Mouse (Mus musculus) lung, postnatal 0 days (tissue): ENCODE measurements around the gene Spred2. TPM values are rescaled to one million over a fixed set of nuclear protein-coding genes. Genes with fewer than 3 reads are reported as not detected.
A peak's percentile ranks its signal among the peaks of the same experiment; 100 is the strongest.

Source experiments
- ATAC-seq: fragments of 200-750 bp; cut with Nextera tagmentation; 2 replicates; pipeline ENCODE4 v1.8.0; 2017; ENCODE audit warnings: moderate library complexity
- DNase-seq: peaks from one replicate; pipeline ENCODE4 v3.0.0-alpha.2; 2016; ENCODE audit warnings: low spot score
- H3K27ac ChIP-seq: fragments of 300-500 bp; sonication (generic); 2 replicates; pipeline ENCODE4 v1.5.1; 2014; ENCODE audit warnings: antibody characterized with exemption, mild to moderate bottlenecking, low read length, mixed read lengths
- H3K27me3 ChIP-seq: fragments of 300-500 bp; sonication (generic); replicated peaks from 2 replicates; pipeline ENCODE4 v1.6.1; 2014; ENCODE audit warnings: low read length, mixed read lengths; ENCODE audit not compliant: insufficient read depth
- H3K36me3 ChIP-seq: fragments of 300-500 bp; sonication (generic); 2 replicates; pipeline ENCODE4 v1.6.1; 2014; ENCODE audit warnings: low read length, mixed read lengths; ENCODE audit not compliant: insufficient read depth
- H3K4me1 ChIP-seq: fragments of 300-500 bp; sonication (generic); 2 replicates; pipeline ENCODE4 v1.6.1; 2014; ENCODE audit warnings: antibody characterized with exemption, low read depth, low read length, mixed read lengths; ENCODE audit not compliant: insufficient read depth
- H3K4me2 ChIP-seq: fragments of 300-500 bp; sonication (generic); replicated peaks from 2 replicates; pipeline ENCODE4 v1.6.1; 2014; ENCODE audit warnings: low read depth, mild to moderate bottlenecking, low read length, moderate library complexity, mixed read lengths
- H3K4me3 ChIP-seq: fragments of 300-500 bp; sonication (generic); 2 replicates; pipeline ENCODE4 v1.5.1; 2014; ENCODE audit warnings: low read depth, low read length
- H3K9ac ChIP-seq: fragments of 300-500 bp; sonication (generic); replicated peaks from 2 replicates; pipeline ENCODE4 v1.6.1; 2014; ENCODE audit warnings: low read depth, mild to moderate bottlenecking
- H3K9me3 ChIP-seq: fragments of 300-500 bp; sonication (generic); 2 replicates; pipeline ENCODE4 v1.6.1; 2016; ENCODE audit warnings: low read length, mixed read lengths
- CTCF ChIP-seq: IDR thresholded peaks from 2 replicates; pipeline ENCODE4 v1.5.1; 2016; ENCODE audit warnings: antibody characterized with exemption, mild to moderate bottlenecking
- EP300 ChIP-seq: IDR thresholded peaks from 2 replicates; pipeline ENCODE4 v1.6.1; 2016; ENCODE audit warnings: antibody characterized with exemption, mild to moderate bottlenecking, control low read depth
- WGBS: fragments of 180-500 bp; shearing (Covaris S2); extraction: QIAGEN DNeasy Blood & Tissue Kit; methylation state at CpG from one replicate; pipeline ENCODE4 v1.1.7; 2014; 5-methylcytosine and 5-hydroxymethylcytosine counted together
- polyA plus RNA-seq: library from polyadenylated mRNA; unstranded; fragments of >200 nt; fragmentation: Nextera tagmentation; extraction: Ambion mirVana; gene quantifications from 2 replicates; pipeline ENCODE4 v1.2.1, GENCODE M21; 2015

Spred2 gene
- polyA plus RNA-seq, 1 experiment from 2014 or later: 3.9 TPM

- ATAC-seq: no peak
- WGBS: 93% methylated on average over 1 of the region's 1 CpGs
- Histone ChIP-seq H3K9me3 (no peaks in the 10 kb centered on the region), H3K4me1 (no peaks in the 10 kb centered on the region), H3K36me3 (peaks cover 18% of the 10 kb centered on the region), H3K4me2 (no peak overlapping the region), H3K27me3 (no peaks in the 10 kb centered on the region), H3K9ac (no peak overlapping the region), H3K4me3 (no peak overlapping the region), H3K27ac (no peak overlapping the region)
- TF ChIP-seq CTCF: no peak
- no peak for TF ChIP-seq EP300
- DNase-seq: no peak
These were observed 141.9 kb downstream of the Spred2 start for GRCm38 (mm10) chr11:20066106-20066505.

GRCm38 (mm10) chr11:20067521-20067920 lies 143.3 kb downstream of the Spred2 start:
- no peaks in the 10 kb centered on the region for H3K9me3 ChIP-seq
- DNase-seq (peak; percentile 32), ATAC-seq (no peak)
- no peak overlapping the region for H3K4me2 ChIP-seq
- H3K9ac ChIP-seq: no peak overlapping the region
- H3K4me3 ChIP-seq: no peak overlapping the region
- peaks cover 19% of the 10 kb centered on the region for H3K36me3 ChIP-seq
- H3K27ac ChIP-seq: no peak overlapping the region
- no peaks in the 10 kb centered on the region for H3K27me3 ChIP-seq
- TF ChIP-seq EP300 (no peak), CTCF (peak; percentile 55)
- no peaks in the 10 kb centered on the region for H3K4me1 ChIP-seq
- WGBS: 31% methylated on average over 1 of the region's 1 CpGs

- H3K9me3 ChIP-seq: no peaks in the 10 kb centered on the region
- WGBS: 91% methylated on average over 6 of the region's 6 CpGs
- no peak overlapping the region for H3K4me2 ChIP-seq
- no peaks in the 10 kb centered on the region for H3K4me1 ChIP-seq
- no peak overlapping the region for H3K27ac ChIP-seq
- H3K27me3 ChIP-seq: no peaks in the 10 kb centered on the region
- TF ChIP-seq CTCF (no peak), EP300 (no peak)
- no peak for ATAC-seq
- H3K36me3 ChIP-seq: peaks cover 19% of the 10 kb centered on the region
- H3K9ac ChIP-seq: no peak overlapping the region
- no peak for DNase-seq
- H3K4me3 ChIP-seq: no peak overlapping the region
These were observed 144.3 kb downstream of the Spred2 start for GRCm38 (mm10) chr11:20068346-20069004.

- no peak overlapping the region for H3K4me3 ChIP-seq
- H3K27ac ChIP-seq: no peak overlapping the region
- ATAC-seq (no peak), DNase-seq (peak; percentile 76)
- no peak overlapping the region for H3K9ac ChIP-seq
- no peaks in the 10 kb centered on the region for H3K9me3 ChIP-seq
- no peaks in the 10 kb centered on the region for H3K27me3 ChIP-seq
- no peak overlapping the region for H3K4me2 ChIP-seq
- peaks cover 20% of the 10 kb centered on the region for H3K36me3 ChIP-seq
- TF ChIP-seq CTCF: peak; percentile 72
- TF ChIP-seq EP300: no peak
- WGBS: 67% methylated on average over 3 of the region's 3 CpGs
- H3K4me1 ChIP-seq: no peaks in the 10 kb centered on the region
These were observed 148.0 kb downstream of the Spred2 start for GRCm38 (mm10) chr11:20072174-20072573.

GRCm38 (mm10) chr11:20072826-20073225 lies 148.7 kb downstream of the Spred2 start:
- H3K4me3 ChIP-seq: no peak overlapping the region
- H3K27me3 ChIP-seq: no peaks in the 10 kb centered on the region
- TF ChIP-seq CTCF (no peak), EP300 (no peak)
- 92% methylated on average over 5 of the region's 5 CpGs for WGBS
- no peak for ATAC-seq
- peaks cover 20% of the 10 kb centered on the region for H3K36me3 ChIP-seq
- no peaks in the 10 kb centered on the region for H3K9me3 ChIP-seq
- no peaks in the 10 kb centered on the region for H3K4me1 ChIP-seq
- no peak overlapping the region for H3K4me2 ChIP-seq
- H3K9ac ChIP-seq: no peak overlapping the region
- no peak for DNase-seq
- no peak overlapping the region for H3K27ac ChIP-seq

Other genes with a start within 250 kb of the Spred2 start
- gene Actr2, start 188.5 kb downstream of the Spred2 start, polyA plus RNA-seq: 93.1 and 103 TPM in 2 replicates